Mouse (Mus musculus) olfactory bulb, adult 2 months (tissue): ENCODE data around the gene Hpcal4. TPM values are rescaled to one million over a fixed set of nuclear protein-coding genes. Genes with fewer than 3 reads are reported as not detected.
A peak's percentile ranks its signal among the peaks of the same experiment; 100 is the strongest.
"Not testable (repeated sequence)": the region's sequence is repeated elsewhere in the genome, so short reads cannot be mapped to it uniquely, and the experiment has no call there.

Source experiments
- H3K27ac ChIP-seq: fragments of 200-500 bp; 2 replicates; pipeline ENCODE4 v1.5.1; 2012; ENCODE audit warnings: low read depth, low read length; ENCODE audit not compliant: insufficient read depth
- H3K4me1 ChIP-seq: fragments of 200-500 bp; 2 replicates; pipeline ENCODE4 v1.6.1; 2012; ENCODE audit warnings: low read length; ENCODE audit not compliant: control insufficient read depth, insufficient read depth
- H3K4me3 ChIP-seq: fragments of 200-500 bp; 2 replicates; pipeline ENCODE4 v1.5.1; 2012; ENCODE audit warnings: mild to moderate bottlenecking, low read depth, low read length, moderate library complexity; ENCODE audit not compliant: insufficient read depth
- CTCF ChIP-seq: fragments of 200-500 bp; IDR thresholded peaks from 2 replicates; pipeline ENCODE4 v1.5.1; 2012; ENCODE audit warnings: low read depth, mild to moderate bottlenecking, low read length, moderate library complexity; ENCODE audit not compliant: insufficient read depth
- POLR2A ChIP-seq: fragments of 200-500 bp; IDR thresholded peaks from 2 replicates; pipeline ENCODE4 v1.6.1; 2012; ENCODE audit warnings: mild to moderate bottlenecking, low read depth, low read length, moderate library complexity; ENCODE audit not compliant: insufficient read depth
- WGBS: fragments of 180-500 bp; shearing (Covaris S2); methylation state at CpG from one replicate; pipeline ENCODE4 v1.1.7; 2018; 5-methylcytosine and 5-hydroxymethylcytosine counted together
- polyA plus RNA-seq: library from polyadenylated mRNA; stranded (reverse); fragments of >200 nt; gene quantifications from 2 replicates; pipeline ENCODE4 v1.2.4, GENCODE M21; 2012; ENCODE audit warnings: low replicate concordance; ENCODE audit not compliant: missing spikeins, insufficient read depth, insufficient read length

The Hpcal4 gene
- polyA plus RNA-seq, 1 experiment, result 61.6 TPM

DNA sequence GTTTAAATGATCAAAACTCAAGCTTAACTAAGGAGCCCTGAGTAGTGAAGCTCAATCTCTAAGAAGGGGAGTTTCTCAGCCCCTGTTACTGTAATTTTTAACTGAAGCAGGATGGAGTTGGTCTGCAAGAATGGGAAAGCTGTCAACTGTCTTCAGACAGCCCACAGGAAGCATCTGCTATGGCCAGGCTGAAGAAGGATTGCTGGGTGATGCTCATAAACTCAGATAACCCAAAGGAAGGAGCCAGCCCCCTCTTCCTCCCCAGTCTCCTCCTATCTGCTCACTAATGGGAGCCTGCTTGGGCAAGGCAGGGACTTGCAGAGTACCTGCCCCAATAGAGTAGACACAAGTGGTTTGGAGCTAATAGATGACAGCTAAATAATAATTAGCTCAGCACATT is 27.2 kb upstream of the Hpcal4 start:
- TF ChIP-seq POLR2A, result no peak
- no peak for TF ChIP-seq CTCF
- Histone ChIP-seq H3K4me1 (no peaks in the 10 kb centered on the region; the same call in 1 of the 2 replicates), H3K27ac (no peak overlapping the region), H3K4me3 (no peak overlapping the region)

GRCm38 (mm10) chr4:123160571-123160970 is 22.5 kb upstream of the Hpcal4 start:
- H3K4me3 ChIP-seq, result no peak overlapping the region
- 85% methylated on average over 6 of the region's 6 CpGs for WGBS
- peaks cover 18% of the 10 kb centered on the region for H3K4me1 ChIP-seq
- no peak overlapping the region for H3K27ac ChIP-seq
- TF ChIP-seq POLR2A (no peak), CTCF (no peak)

GRCm38 (mm10) chr4:123161251-123161650 is 21.8 kb upstream of the Hpcal4 start:
- H3K27ac ChIP-seq, H3K4me3 ChIP-seq: not testable (repeated sequence)
- WGBS, result 89% methylated on average over 3 of the region's 3 CpGs
- peaks cover 18% of the 10 kb centered on the region for H3K4me1 ChIP-seq

DNA sequence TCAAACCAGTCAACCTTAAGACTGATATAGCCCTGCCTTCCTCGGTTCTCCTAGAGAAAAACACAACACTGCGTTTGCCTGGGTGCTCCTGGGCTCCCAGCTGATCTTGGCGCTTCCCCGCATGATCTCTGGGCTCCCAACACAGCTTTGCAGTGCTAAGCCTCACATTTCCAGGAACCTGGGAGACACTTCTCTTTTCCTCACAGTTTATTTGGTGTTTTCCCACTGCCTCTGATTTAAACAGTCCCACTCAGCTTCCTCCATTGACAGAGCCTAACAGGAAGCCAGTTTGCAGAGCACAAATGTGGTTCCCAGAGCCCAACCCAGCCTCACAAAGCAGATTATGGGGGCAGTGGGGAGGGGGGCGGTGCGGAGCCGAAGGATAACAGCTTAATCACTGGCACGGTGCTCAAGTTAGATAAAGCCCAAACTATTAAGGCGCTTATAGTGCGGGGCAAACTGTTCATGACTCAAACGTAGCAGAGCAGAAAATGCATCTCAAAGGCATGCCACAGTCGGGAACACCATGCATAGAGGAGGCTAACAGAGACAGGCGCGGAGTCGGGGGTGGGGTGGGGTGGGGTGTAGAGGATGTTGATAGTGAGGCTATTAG is 20.6 kb upstream of the Hpcal4 start:
- WGBS, result 6% methylated on average over 15 of the region's 15 CpGs
- peaks cover 18% of the 10 kb centered on the region for H3K4me1 ChIP-seq
- H3K27ac ChIP-seq, result peak overlapping the region; percentile 69
- TF ChIP-seq POLR2A (no peak), CTCF (no peak)
- H3K4me3 ChIP-seq, result no peak overlapping the region

GRCm38 (mm10) chr4:123164157-123164556 is 18.9 kb upstream of the Hpcal4 start:
- Histone ChIP-seq H3K27ac (peak overlapping the region; percentile 75), H3K4me3 (no peak overlapping the region), H3K4me1 (peaks cover 18% of the 10 kb centered on the region)
- no peak for TF ChIP-seq POLR2A
- no peak for TF ChIP-seq CTCF
- WGBS, result 45% methylated on average over 15 of the region's 15 CpGs

- Histone ChIP-seq H3K4me3 (no peak overlapping the region), H3K4me1 (no peaks in the 10 kb centered on the region), H3K27ac (no peak overlapping the region)
- no peak for TF ChIP-seq CTCF
- no peak for TF ChIP-seq POLR2A
These were observed 11.2 kb upstream of the Hpcal4 start for GRCm38 (mm10) chr4:123171811-123172210.

- TF ChIP-seq CTCF (0 out of 2 replicates have a peak, but pooled peaks have one; percentile 15), POLR2A (peak; percentile 44; the same call in 1 of the 2 replicates)
- 7% methylated on average over 44 of the region's 44 CpGs for WGBS
- peak overlapping the region; percentile 70 for H3K4me3 ChIP-seq
- H3K27ac ChIP-seq, result peak overlapping the region; percentile 71
- peaks cover 32% of the 10 kb centered on the region for H3K4me1 ChIP-seq
These were observed 421 bp downstream of the Hpcal4 start for GRCm38 (mm10) chr4:123183239-123184056.

- H3K4me1 ChIP-seq, result peaks cover 39% of the 10 kb centered on the region
- 21% methylated on average over 3 of the region's 3 CpGs for WGBS
- H3K27ac ChIP-seq, result peak overlapping the region; percentile 71; the same call in 1 of the 2 replicates
- H3K4me3 ChIP-seq, result peak overlapping the region; percentile 70
- TF ChIP-seq POLR2A, result no peak
- no peak for TF ChIP-seq CTCF
These were observed 1.8 kb downstream of the Hpcal4 start for GRCm38 (mm10) chr4:123184816-123185215.

DNA sequence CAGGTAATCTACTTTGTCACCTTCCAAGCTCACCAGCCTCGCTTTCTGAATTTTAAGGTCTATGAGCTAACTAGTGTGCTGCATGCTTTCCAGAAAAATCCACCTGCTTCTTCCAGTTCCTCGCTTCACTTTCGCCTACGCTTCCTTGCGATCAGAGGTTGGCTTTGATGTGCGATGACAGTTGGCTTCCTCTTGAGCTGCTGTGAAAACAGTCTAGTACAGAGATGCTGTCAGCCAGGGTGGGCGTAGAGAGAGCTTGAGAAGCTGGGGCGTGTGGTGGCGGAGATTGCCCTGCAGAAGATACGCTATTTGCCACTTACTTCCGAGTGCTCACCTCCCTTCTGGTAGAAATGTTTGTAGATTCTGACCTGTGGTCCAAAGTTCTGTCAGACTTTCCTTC is 9.3 kb downstream of the Hpcal4 start:
- peaks cover 26% of the 10 kb centered on the region for H3K4me1 ChIP-seq
- no peak for TF ChIP-seq CTCF
- TF ChIP-seq POLR2A, result no peak
- H3K27ac ChIP-seq, result no peak overlapping the region
- WGBS, result 72% methylated on average over 11 of the region's 11 CpGs
- no peak overlapping the region for H3K4me3 ChIP-seq
